Mouse (Mus musculus) telencephalon, adult 2 months (tissue): ENCODE data around the gene Ftl1.
A peak's percentile ranks its signal among the peaks of the same experiment; 100 is the strongest.

Source experiments
- DNase-seq: peaks from one replicate; pipeline ENCODE4 v3.0.0-alpha.2; 2011; ENCODE audit warnings: low read depth, low spot score

Gene Ftl1

DNA sequence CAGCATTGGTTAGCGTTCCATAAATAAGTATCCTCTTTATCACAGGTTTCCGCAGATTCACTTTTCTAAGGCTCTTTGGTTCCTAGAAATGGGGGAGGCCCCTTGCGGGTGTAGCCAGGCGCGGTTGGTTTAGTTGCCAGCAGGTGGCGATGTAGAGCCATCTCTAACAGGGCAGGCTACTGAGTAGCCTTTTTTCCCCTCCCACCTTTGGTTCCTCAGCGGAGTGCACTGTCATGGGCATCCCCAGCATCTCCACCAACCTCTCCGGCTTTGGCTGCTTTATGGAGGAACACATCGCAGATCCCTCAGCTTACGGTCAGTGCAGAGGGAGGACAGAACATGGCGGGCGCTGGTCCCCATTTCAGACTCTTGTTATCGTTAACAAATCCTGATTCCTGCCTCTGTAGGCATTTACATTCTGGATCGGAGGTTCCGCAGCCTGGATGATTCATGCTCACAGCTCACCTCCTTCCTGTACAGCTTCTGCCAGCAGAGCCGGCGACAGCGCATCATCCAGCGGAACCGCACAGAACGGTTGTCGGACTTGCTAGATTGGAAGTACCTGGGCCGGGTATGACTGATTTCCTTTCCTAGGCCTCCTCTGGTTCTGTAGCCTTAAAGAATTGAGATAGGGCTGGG, 8.2 kb downstream of the Ftl1 start:
- peak; percentile 72 for DNase-seq

DNA sequence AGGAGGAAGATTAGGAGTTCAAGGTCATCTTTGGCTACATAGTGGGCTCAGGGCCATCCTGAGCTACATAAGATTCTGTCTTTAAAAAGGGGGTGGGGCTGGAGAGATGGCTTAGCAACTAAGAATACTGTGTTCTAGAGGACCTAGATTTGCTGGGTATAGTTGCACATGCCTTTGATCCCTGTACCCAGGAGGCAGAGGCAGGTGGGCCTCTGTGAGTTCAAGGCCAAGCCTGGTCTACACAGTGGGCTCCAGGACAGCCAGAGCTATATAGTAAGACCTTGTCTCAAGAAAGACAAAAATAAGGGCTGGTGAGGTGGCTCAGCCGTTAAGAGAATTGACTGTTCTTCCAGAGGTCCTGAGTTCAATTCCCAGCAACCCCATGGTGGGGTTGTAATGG, 9.7 kb downstream of the Ftl1 start:
- DNase-seq: no peak

DNA sequence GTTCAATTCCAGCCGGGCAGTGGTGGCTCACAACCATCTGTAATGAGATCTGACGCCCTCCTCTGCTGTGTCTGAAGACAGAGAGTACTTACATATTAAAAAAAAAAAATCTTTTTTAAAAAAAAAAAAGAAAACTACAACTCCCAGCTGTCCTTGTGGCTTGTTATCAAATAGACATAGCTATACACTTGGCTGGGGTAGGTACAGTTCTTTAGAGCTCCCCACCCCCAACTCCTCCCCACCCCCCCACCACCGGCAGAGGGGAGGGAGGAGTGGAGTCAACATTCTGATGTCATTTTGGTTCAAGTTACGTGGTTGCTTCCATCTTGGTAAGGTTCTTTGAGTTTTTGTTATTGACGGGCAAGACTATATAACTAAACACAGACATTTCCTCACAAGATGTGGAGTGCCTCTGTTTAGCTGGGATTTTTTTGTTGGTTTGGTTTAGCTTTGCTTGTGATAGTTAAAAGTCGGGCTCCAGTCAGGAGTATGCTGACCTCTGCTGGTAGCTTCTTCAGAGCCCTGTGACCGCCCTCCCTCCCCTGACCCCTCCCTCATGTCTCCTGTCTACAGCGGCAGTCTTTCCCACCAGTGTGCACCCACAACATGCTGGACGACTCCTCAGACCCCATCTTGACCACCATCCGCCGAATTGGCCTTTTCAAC, 12.2 kb downstream of the Ftl1 start:
- DNase-seq: no peak

DNA sequence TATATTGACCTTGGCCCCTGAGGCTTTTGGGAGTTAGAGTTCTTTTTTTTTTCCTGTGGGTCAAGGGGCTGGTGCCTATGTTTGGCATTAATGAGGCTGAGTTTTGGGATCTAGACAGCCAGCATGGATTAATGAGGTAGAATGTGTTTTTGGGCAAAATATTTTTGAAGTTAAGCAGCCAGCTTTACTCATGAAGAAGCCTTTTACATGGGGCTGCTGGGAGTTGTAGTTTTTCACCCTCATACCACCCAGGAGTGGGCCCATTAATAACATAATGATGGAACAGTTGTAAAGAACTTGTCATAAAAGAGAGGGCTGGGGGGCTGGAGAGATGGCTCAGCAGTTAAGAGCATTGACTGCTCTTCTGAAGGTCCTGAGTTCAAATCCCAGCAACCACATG, 13.1 kb downstream of the Ftl1 start:
- no peak for DNase-seq

DNA sequence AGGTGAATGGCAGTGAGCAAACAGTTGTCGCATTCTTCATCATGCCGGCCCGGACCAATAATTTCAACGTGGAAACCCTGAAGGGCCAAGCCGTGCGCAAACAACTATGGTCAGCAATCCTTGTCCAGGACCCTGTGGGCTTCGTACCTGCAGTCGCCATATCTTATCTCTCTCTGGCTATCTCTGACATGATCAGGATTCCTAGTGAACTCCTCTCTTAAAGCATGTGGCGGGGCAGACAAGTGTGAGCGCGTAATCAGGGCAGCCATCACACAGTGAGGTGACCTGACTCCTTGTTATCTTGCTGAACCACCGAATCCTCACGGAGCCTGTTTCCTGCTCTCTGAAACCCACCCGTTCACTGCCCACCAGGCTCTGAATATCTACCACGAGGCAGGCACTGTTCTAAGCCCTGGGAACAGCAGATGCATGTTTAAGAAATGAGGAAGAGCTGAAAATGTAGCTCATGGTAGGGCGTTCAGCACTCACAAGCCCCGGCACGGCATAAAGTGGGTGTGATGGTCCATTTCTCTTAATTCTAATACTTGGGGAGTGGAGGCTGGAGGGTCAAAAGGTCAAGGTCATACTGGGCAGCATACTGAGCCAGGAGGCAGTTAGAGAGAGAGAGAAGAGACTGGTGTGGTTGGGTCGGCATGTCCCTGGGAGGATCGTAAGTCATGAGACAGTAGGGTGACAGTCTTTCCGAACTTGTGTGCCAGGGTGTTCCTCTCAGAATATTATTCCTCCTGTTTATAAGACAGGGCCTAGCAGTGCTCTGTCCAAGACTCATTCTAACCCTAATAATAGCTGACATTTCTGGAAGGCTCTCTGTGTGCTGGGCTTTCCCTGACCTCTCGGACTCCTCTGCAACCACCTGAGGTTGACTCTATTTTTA, 15.9 kb downstream of the Ftl1 start:
- DNase-seq: no peak

DNA sequence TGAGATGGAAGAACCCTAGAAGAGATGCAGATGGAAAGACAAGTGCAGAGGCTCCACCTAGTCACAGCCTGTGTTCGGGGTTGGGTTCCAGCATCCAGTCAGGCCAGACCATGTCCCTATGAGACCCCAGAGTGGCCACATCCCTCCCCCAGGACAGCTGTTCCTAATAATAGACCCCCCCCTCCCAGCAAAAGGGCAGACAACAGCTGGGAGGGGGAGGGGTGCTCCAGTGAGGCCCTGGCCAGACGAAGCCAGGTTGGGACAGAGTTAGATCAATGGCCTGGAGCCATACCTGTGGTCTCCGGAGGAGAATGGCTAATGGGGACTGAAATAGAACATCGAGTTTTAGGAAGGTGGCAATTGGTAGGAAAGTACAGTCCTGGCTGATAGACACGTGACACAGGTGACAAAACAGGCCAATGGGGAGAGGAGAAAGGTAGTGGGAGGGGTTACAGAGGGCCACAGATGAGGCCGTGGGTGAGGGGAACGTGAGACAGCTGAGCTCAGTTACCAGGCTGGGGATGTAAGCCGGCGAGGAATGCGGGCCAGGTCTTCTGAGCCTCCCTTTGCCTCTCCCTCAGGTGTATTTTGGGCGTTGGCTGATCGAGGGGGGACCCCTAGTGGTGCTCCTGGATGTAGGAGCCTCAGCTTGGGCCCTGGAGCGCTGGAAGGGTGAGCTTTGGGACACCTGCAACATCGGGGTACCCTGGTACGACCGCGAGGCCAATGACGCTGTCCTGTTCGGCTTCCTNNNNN, 22.0 kb downstream of the Ftl1 start, which contains the start of gene Ruvbl2:
TSS of gene Ruvbl2 (minus strand) at position 576 of the 756 bp plus-strand sequence.
- DNase-seq: no peak

DNA sequence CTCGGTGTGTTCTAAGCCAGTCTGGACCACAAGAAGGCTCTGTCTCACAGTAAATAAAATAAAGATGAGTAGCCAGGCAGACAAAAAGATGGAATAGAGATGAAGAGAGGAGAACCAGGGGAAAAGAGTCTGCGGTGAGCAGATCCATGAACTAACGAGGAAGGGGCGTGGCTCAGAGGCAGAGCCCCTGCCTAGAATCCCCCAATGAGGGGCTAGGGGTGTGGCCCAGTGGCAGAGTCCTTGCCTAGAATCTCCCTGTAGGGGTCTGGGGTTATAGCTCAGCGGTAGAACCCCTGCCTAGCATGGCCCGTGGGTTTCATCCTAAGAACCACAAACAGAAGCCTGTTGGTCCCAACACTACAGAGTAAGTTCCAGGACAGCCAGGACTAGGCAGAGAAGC, 22.6 kb downstream of the Ftl1 start:
- DNase-seq: no peak

DNA sequence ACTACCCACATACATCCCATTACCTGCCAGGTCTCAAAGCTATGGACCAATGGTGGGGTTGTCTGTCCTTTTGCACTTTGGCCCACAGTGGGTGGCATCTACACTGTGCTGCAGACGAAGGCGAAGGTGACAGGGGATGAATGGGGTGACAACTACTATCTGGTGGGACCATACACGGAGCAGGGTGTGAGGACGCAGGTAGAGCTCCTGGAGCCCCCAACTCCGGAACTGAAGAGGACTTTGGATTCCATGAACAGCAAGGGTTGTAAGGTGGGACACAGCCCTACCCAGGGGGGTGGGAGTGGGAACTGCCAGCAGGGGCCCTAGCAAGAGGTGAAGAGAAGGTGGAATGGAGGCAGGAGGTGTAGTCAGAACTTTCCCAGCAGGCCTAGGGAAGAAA, 23.2 kb downstream of the Ftl1 start:
- DNase-seq: no peak

DNA sequence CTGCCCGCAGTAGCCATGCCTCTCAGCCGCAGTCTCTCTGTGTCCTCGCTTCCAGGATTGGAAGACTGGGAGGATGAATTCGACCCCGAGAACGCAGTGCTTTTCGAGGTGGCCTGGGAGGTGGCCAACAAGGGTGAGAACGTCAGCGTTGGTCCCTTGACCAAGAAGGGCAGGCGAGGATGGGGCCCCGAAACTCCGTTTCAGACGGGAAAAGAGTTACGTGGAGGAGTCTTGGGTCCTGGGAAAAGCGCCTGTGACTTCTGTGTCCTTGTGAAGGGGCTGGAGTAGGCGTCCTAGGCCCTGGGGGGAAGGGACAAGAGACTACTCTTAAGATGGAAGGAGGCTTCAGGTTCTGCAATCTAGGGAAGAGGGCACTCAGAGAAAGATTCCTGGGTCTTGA, 24.6 kb downstream of the Ftl1 start:
- no peak for DNase-seq

DNA sequence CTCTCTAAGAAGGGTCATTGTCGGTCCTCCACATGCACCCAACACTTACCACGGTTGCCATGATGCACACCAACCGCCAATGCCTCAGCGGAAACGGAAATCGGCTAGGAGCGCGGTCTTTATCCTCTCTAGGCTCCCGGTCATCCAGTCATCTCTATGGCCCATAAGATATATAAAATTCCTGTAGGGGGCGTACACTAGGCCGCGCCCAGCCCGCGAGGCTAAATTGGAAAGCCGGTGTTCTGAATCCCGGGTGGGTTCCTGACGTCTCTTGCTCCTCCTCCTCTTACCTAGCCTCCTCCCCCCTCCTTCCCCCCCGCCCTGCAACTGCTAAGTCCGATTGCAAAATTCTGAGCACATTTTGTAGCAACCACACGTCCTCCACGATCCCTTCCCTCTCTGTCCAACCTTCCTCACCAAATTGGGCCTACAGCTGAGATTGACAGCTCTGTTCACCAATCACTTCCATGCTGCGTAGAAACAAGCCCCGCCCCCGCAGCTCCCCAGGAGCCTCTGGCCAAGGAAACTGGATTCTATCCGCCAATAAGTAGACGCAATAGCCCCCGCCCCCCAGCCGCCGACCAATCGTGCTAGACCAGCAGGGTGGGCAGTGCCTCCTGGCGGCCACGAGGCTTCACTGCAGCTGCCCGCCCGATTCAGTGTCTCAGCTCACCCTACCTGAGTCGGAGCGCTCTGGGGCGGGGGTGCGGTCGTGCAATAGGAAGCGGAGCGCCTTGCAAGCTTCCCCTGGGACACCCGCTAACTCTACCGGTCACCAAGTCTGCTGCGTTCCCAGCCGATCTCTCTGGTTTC, 25.3 kb downstream of the Ftl1 start, which contains the start of gene Gys1:
TSS of gene Gys1 (plus strand) at position 642 of the 813 bp plus-strand sequence.
- DNase-seq: peak; percentile 100

DNA sequence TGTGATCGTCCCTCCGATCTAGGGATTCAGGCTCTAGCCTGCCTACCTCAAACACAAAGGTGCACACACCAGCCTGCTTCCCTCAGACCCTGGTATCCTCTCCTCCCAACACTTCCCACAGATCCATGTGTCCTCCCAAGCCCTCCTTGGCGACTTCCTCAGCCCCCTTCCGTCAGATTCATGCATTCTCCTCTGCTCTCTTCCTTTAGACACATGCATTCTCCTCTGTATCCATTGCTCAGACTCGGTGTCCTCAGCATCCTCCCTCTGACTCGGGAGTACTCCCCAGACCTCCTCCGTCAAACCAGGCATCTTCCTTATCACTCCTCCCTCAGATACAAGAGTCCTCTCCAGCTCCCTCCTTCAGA, 25.9 kb downstream of the Ftl1 start:
- DNase-seq: no peak

DNA sequence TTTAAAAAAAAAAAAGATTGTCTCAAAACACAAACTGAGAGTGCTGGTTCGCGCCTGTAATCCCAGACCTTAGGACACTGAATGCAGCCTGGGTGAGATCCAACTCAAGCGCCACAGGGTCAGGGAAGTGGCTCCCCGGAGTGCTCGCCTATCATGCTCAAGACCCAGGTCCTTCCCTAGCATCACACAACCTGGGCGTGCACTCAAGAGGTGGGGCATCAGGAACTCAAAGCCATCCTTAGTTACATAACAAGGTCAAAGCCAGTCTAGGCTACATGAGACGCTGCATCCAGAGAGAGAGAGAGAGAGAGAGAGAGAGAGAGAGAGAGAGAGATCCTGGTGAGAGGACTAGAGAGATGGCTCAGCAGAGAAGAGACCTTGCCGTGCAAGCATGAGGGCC, 33.1 kb downstream of the Ftl1 start:
- no peak for DNase-seq

DNA sequence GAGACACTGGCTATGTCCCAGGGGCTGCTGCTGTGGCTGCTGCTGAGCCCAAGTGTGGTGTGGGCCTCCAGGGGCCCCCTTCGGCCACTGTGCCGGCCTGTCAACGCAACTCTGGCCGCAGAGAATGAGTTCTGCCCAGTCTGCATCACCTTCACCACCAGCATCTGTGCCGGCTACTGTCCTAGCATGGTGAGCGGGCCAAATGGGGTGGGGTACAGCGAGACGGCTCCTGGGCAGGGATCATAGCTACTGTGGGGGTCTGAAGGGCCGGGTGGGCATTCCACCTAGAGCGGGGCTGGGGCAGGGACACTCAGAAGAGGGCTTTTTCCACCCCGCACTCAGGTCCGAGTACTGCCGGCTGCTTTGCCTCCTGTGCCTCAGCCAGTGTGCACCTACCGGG, 38.5 kb downstream of the Ftl1 start:
- no peak for DNase-seq

DNA sequence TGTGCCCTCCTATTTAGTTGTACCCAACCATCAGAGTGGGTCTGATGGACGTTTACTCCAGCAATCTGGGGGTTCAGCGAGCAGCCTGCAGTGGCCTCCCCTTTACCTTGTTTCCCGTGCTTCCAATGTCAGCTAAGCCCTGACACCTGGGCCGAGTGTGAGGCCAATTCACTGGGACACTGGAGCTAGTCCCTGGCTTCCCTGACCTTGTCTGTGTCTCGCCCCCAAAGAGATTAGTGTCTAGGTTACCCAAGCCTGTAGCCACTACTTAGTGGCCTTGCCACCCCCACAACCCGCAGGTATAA, 39.1 kb downstream of the Ftl1 start, which contains the start of gene Lhb:
TSS of gene Lhb (plus strand) at position 206 of the 305 bp plus-strand sequence.
- no peak for DNase-seq

DNA sequence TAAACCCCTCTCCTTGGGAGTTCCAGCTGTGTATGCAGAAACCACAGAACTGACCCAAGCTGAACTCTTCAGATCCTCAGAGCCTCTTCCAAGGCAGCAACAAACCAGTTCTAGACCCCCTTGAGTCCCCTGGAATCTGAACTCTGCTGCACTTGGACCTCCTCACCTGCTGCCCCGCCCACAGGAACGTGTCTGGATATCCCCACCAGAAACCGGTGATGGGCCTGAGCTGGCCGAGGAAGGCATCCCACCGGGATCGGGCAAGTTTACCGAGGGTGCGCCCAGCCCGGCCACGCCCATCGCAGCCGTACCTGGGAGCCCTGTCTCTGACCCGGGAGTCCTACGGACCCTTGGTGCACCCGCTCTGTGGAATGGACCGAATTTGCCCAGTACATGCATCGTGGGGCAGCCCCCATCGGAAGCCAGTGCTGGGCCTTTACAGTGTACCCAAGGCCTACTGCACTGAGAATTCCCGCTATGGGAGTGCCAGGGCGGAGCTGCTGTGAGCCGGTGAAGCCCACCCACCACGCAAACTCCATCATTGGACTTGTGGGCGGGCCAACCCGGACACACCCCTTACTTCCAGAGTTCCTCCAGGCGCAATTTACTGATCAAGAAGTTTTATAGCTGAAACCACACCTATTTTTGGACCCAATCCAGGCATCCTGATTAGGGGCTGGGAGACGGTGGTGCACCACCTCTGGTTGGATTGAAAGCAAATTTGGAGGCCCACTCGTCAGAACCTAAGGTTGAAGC, 39.6 kb downstream of the Ftl1 start:
- no peak for DNase-seq

DNA sequence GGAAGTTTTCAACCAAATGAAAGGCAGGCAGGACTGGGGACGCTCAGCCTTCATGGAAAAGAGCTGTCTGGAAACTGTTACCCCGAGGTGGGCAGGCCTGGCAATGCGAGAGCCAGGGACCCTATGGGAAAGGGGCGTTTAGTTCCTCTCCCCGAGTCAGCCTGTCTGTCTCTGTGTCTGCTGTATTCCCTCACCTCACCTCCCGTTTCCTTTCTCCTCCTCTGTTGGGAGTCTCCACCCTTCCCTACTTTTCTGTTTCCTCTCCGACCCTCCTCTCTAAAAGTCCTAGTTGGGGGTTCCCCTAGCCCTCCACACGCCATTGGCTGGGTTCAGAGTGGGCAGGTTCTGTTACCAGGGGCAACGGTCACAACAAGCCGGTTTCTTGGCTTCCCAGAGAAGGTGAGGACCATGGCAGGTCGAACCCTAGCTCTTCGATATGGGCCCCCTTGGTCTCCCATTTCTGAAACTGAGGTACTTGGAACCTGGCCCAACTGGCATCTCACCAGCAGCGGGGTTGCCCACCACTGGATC, 41.7 kb downstream of the Ftl1 start:
- no peak for DNase-seq

DNA sequence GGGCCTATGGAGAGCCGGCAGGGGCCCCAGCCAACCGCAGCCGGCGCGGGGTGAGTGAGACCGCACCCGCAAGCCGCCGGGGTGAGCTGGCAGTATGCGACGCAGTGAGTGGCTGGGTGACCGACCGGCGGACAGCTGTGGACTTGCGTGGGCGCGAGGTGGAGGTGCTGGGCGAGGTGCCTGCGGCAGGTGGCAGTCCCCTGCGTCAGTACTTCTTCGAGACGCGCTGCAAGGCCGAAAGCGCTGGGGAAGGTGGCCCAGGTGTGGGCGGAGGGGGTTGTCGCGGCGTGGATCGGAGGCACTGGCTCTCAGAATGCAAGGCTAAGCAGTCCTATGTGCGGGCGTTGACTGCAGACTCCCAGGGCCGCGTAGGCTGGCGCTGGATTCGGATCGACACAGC, 44.0 kb downstream of the Ftl1 start:
- no peak for DNase-seq

DNA sequence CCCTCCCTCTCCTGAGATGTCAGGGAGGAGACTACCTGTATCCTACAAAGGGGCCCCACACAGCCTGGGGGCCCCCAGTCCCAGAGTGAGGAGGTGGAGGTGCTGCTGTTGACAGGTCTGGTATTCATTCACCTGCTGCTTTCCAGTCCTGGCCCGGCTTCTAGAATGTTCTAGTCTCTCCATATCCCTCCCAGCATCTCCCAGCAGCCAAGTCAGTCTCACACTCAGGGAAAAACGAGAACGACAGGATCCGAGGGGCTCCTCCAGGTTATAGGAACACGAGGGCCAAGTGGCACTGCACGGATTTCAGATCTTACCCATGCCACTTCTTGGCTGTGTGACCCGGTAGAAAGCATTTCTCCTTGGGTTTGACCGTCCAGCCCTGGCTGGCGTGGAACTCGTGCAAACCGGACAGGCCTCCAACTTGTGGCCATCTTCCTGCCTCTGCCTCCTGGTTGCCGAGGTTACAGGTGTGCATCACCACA, 44.9 kb downstream of the Ftl1 start:
- no peak for DNase-seq

DNA sequence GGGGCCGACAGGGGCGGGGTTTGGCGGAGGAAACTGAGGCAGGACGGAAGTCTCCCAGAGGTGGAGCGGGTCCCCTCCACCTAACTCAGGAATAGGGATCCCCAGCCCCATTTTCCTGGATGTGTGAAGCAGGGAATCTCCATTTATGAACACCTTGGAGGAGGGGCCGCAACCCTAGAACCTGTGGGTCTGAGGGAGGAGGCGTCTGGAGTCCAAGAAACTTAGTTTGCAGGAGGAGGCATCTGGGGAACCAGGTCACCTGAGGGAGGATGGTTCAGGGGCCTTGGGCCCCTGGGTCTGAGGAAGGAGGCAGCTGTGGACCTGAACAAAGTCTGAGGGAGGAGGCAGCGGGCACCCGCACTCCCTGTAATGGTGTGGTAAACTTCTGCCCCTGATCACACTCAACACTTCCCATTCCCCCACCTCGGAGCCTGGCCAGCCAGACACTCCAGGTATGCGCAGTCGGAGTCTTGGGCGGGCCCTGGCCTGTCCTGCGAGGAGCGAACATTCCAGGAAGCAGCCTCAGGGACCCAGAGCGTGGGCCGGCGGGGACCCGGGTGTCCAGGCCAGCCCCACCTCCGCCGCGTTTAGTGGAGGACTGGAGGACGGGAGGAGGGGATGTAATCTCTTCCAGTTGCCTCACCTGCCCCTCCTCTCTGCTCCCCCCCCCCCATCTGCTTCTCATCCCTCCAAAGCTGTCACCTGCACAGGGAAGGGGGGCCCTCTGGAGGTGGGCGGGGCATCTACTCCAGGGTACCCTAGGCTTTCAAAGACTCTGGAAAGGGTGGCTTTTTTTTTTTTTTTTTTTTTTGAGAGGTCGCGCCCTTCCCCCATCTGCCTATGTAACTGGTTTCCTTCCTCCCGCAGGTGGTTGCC, 45.6 kb downstream of the Ftl1 start:
- no peak for DNase-seq
